Mouse (Mus musculus) kidney, postnatal 25 days (tissue): ENCODE results near the gene Cyp46a1.

Source experiments
- DNase-seq, 2 experiments: peaks; one replicate each; pipeline ENCODE4 v3.0.0; 2021; ENCODE audit warnings: mixed read lengths in 2 of 2

The Cyp46a1 gene

GRCm38 (mm10) chr12:108409100-108409499 lies 74.9 kb downstream of the Cyp46a1 start:
- DNase-seq = no peak

GRCm38 (mm10) chr12:108410416-108411208 lies 76.4 kb downstream of the Cyp46a1 start:
- DNase-seq = no peak
